Mouse (Mus musculus): ENCODE measurements around the gene Lsamp.

DNA sequence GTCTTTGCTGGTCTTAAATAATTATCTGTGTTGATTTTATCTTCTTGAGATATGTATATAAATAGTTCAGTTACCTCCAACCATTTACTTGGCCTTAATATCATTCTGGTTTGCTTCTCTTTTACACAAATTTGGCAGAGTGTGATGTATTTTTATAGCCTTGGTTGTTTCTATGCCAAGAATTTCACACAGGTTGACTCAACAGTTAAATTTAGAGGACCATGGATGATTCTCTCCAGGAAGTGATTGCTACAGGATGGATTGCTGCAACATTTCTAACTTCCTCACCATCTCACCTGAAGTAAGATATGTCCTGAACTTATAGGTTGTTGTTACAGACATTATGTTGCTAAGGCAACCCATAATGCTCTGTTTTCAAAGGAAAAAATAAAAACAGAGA is 882.6 kb downstream of the Lsamp start:
- no peak for TF ChIP-seq CTCF (IDR thresholded peaks at IDR 0.05; ENCODE audit: low read depth)
- TF ChIP-seq EP300 (IDR thresholded peaks at IDR 0.05; ENCODE audit: low read depth) = no peak
